Mouse (Mus musculus) midbrain, embryonic 10.5 days (tissue): ENCODE data around the gene Gm17720. TPM values are rescaled to one million over a fixed set of nuclear protein-coding genes. Genes with fewer than 3 reads are reported as not detected.

Source experiments
- DNase-seq: peaks from one replicate; pipeline ENCODE4 v3.0.0-alpha.2; 2017; ENCODE audit warnings: low spot score
- H3K27ac ChIP-seq: fragments of 300-500 bp; sonication (generic); replicated peaks from 2 replicates; pipeline ENCODE4 v1.5.1; 2016; ENCODE audit warnings: mild to moderate bottlenecking
- H3K27me3 ChIP-seq: fragments of 300-500 bp; sonication (generic); 2 replicates; pipeline ENCODE4 v1.6.1; 2016; ENCODE audit warnings: low read depth, mild to moderate bottlenecking; ENCODE audit not compliant: poor library complexity, severe bottlenecking
- H3K36me3 ChIP-seq: fragments of 300-500 bp; sonication (generic); 2 replicates; pipeline ENCODE4 v1.6.1; 2016; ENCODE audit warnings: mild to moderate bottlenecking, moderate library complexity
- H3K4me1 ChIP-seq: fragments of 300-500 bp; sonication (generic); 2 replicates; pipeline ENCODE4 v1.6.1; 2016
- H3K4me3 ChIP-seq: fragments of 300-500 bp; sonication (generic); 2 replicates; pipeline ENCODE4 v1.5.1; 2016; ENCODE audit warnings: mild to moderate bottlenecking, moderate library complexity
- H3K9me3 ChIP-seq: fragments of 300-500 bp; sonication (generic); replicated peaks from 2 replicates; pipeline ENCODE4 v1.6.1; 2016; ENCODE audit warnings: mild to moderate bottlenecking
- WGBS: fragments of 180-500 bp; shearing (Covaris S2); methylation state at CpG from one replicate; pipeline ENCODE4 v1.1.7; 2016; 5-methylcytosine and 5-hydroxymethylcytosine counted together
- polyA plus RNA-seq: library from polyadenylated mRNA; unstranded; fragments of >200 nt; fragmentation: Nextera tagmentation; extraction: Ambion mirVana; gene quantifications from 2 replicates; pipeline ENCODE4 v1.2.1, GENCODE M21; 2016

The Gm17720 gene
- polyA plus RNA-seq, 1 experiment from 2014 or later: not detected

DNA sequence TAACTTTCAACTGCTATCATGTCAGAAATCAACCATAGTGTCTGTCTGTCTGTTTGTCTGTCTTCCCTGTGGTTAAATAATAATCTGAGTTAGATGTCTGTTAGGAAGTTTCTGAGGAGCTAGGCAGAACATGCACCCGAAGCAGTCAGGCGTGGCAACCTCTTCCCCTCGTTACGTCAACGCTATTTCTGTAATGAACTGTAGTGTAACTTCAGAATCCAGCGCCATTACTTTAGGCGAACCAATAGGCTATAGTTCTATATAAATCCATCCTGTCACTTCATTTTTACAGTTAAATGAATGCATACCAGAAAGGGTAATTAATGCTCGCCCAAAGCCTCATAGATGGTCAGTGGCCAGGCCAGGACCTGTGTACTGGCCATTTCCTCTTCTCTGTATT, 28.1 kb downstream of the Gm17720 start:
- Histone ChIP-seq H3K27ac (no peak overlapping the region), H3K27me3 (no peaks in the 10 kb centered on the region), H3K4me3 (no peak overlapping the region), H3K9me3 (no peaks in the 10 kb centered on the region), H3K36me3 (no peaks in the 10 kb centered on the region), H3K4me1 (peaks cover 4% of the 10 kb centered on the region)
- DNase-seq: no peak
- WGBS: 87% methylated on average over 8 of the region's 8 CpGs

DNA sequence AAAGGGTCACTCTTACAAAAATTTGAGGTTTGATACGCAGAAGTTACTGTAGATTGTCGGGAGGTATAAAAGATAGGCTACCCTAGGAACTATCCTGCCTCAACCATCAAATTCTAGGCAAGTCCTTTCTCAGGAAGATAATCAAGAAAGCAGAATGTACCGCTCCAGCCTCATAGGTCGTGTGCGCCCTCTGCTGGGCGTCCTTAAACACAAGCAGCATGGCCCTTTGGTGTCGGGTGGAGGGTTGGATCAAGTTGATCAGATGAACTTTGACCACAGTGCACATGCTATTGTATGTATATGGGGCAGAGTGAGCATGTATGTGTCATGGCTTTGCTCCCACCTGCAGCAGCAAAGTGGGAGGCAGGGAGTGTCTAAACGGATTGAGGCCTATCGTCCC, 31.0 kb downstream of the Gm17720 start:
- H3K27ac ChIP-seq: no peak overlapping the region
- H3K4me1 ChIP-seq: no peaks in the 10 kb centered on the region
- H3K36me3 ChIP-seq: no peaks in the 10 kb centered on the region
- no peak overlapping the region for H3K4me3 ChIP-seq
- no peaks in the 10 kb centered on the region for H3K9me3 ChIP-seq
- no peaks in the 10 kb centered on the region for H3K27me3 ChIP-seq
- DNase-seq: peak; percentile 65
- WGBS: 13% methylated on average over 9 of the region's 9 CpGs

DNA sequence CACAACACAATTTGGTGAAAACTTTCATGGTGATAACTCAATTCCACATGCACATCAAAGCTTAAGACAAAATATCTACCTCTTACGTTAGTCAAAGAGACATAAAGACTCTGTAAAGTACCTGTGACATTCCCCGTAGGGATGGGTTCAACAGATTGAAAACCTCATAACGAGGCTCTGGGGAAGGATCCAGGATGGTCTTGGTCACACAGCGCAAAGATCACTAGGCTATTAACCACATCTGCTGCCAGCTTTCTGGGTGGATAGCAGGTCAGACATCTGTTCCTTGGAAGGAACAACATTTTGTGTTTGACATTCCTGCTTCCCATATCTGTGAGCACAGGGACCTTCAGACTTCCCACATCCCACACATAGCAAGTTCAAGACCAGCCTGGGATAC, 32.8 kb downstream of the Gm17720 start:
- no peak overlapping the region for H3K4me3 ChIP-seq
- WGBS: 94% methylated on average over 4 of the region's 4 CpGs
- no peaks in the 10 kb centered on the region for H3K27me3 ChIP-seq
- no peaks in the 10 kb centered on the region for H3K9me3 ChIP-seq
- no peak overlapping the region for H3K27ac ChIP-seq
- no peak for DNase-seq
- H3K4me1 ChIP-seq: no peaks in the 10 kb centered on the region
- H3K36me3 ChIP-seq: no peaks in the 10 kb centered on the region

DNA sequence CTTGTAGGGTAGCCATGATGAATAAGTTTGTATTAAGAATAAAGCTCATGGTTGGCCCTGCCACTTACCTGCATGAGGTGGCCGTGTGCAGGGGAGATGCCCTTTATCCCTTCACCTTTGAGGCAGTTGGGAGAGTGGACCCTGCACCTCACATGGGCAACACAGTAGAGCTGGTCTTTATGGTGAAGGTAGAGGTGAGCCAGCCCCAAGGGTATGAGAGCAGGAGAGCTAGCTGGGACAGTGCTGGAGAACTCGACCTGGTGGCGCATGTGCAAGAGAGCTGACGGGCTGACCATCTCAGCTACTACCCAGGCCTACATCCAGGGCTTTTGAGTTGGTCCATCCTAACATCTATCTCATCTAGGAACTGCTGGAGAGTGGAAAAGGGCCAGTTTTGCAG, 36.9 kb downstream of the Gm17720 start:
- Histone ChIP-seq H3K4me1 (no peaks in the 10 kb centered on the region), H3K9me3 (no peaks in the 10 kb centered on the region), H3K27ac (no peak overlapping the region), H3K27me3 (no peaks in the 10 kb centered on the region), H3K4me3 (no peak overlapping the region), H3K36me3 (no peaks in the 10 kb centered on the region)
- DNase-seq: no peak
- WGBS: 85% methylated on average over 4 of the region's 4 CpGs

DNA sequence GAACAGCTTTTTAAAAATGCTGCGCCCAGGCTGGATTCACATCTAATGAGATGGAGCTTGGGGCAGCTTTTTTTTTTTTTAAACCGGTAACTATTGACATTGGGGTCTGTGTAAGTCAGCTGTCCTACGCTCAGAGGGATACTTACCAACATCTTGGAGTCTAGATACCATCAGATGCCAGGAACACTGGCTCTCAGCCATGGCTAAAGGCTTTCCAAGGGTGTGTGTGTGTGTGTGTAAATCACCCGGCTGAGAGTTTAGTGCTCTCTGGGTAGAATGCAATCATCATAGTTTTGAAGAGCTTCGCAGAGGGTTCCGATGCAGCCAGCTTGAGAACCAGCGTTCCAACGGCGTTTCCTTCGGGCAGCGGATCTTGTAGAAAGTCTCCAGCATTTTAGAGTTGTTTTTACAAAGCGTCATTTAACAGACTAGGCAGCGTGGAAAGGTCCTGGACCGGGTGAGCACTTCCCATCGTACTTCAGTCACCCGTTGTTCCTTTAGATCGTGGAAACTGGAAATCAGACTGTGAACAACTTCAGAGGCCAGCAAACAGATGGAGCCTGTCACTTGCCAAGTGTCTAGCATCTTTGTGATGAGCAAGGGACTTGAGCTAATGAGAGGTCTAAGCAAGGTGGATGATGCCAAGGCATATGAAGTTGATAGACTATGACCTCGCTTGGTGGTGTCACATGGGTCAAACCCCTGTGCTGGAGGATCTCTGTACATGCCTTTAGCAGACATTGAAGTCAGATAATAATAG, 37.8 kb downstream of the Gm17720 start:
- no peaks in the 10 kb centered on the region for H3K36me3 ChIP-seq
- H3K4me3 ChIP-seq: no peak overlapping the region
- H3K27me3 ChIP-seq: no peaks in the 10 kb centered on the region
- DNase-seq: no peak
- WGBS: 94% methylated on average over 18 of the region's 18 CpGs
- no peaks in the 10 kb centered on the region for H3K9me3 ChIP-seq
- no peaks in the 10 kb centered on the region for H3K4me1 ChIP-seq
- H3K27ac ChIP-seq: no peak overlapping the region

DNA sequence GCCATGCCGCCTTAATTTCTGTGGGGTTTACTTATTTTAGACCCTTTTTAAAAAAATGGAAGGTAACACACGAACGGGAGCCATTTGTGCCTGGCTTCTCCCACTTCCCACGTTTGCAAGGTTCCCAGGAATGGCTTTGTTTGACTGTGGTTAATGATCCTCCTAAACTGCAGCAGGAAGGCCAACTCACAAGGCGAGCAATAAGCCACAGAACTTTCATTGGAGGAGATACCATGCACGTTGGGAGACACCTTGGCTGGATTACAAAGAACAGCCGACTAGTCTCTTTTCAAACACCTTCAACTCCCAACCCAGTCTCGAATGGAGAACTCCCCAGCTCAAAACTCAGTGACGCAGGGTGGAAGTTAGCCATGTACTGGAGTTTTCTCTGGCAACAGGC, 38.4 kb downstream of the Gm17720 start:
- 83% methylated on average over 9 of the region's 9 CpGs for WGBS

DNA sequence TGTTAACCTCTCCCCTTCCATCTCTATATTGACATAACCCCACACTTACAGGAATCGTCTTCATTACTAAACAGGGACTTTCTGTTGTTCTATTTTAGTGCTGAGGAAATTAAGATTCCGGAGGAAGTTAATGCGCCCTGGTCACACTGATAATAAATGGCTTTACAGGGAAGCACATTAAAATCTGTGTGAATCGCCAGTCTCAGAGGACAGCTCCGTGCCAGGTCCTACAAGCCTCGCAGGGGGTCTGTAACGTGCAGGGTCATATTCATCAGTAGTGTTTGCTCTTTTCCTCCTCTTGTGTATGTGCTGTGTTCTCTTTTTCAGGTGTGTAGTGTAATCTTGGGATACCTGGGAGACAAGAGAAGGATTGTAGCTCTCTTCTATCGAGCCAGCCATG, 44.3 kb downstream of the Gm17720 start:
- H3K4me3 ChIP-seq: no peak overlapping the region
- H3K4me1 ChIP-seq: no peaks in the 10 kb centered on the region
- no peaks in the 10 kb centered on the region for H3K36me3 ChIP-seq
- H3K27ac ChIP-seq: no peak overlapping the region
- 88% methylated on average over 8 of the region's 8 CpGs for WGBS
- H3K9me3 ChIP-seq: no peaks in the 10 kb centered on the region
- no peak for DNase-seq
- no peaks in the 10 kb centered on the region for H3K27me3 ChIP-seq

More for the DNA sequence above, 38.4 kb downstream of the Gm17720 start:
- Histone ChIP-seq H3K27me3 (no peaks in the 10 kb centered on the region), H3K36me3 (no peaks in the 10 kb centered on the region), H3K27ac (no peak overlapping the region), H3K9me3 (no peaks in the 10 kb centered on the region), H3K4me3 (no peak overlapping the region), H3K4me1 (no peaks in the 10 kb centered on the region)
- DNase-seq: no peak

DNA sequence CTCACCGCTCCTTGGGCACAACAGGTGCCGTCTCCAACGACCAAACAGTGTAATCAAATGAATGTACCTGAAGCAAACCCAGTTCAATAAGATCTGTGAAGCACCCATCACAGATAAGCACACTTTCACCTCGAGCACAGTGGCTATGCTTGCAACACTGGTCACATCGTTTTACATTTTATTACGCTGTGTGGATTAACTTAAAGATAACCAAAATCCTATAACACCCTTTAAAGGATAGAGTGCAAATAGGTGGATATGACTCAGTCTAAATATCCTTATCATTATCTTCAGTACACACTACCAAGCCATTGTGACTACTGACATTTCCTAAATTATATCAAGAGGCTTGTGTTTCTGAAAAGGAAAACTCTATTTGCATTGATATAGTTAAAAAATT, 51.3 kb downstream of the Gm17720 start:
- Histone ChIP-seq H3K36me3 (no peaks in the 10 kb centered on the region), H3K27me3 (no peaks in the 10 kb centered on the region), H3K4me3 (no peak overlapping the region), H3K4me1 (no peaks in the 10 kb centered on the region), H3K9me3 (no peaks in the 10 kb centered on the region), H3K27ac (no peak overlapping the region)
- 82% methylated on average over 6 of the region's 6 CpGs for WGBS
- no peak for DNase-seq

DNA sequence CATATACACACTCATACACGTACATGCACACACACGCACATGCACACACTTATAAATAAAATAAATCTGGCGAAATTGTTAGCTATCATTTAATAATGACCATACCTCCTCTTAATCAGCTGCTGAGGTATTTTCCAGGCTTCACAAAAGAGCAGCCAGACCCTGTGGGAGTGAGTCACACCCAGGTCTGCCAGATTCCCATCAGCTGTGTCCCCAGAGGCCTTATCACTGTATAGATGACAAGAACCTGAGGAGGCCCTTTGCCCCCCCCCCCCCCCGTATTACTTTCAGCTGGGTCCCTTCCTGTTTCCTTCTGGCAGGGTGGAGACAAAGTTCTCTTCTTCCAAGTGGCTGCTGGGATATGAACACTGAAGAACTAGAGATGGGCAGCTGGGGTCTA, 62.0 kb downstream of the Gm17720 start:
- no peak for DNase-seq
- no peaks in the 10 kb centered on the region for H3K9me3 ChIP-seq
- peaks cover 5% of the 10 kb centered on the region; the same call in 1 of the 2 replicates for H3K4me1 ChIP-seq
- H3K27ac ChIP-seq: no peak overlapping the region
- WGBS: 88% methylated on average over 4 of the region's 4 CpGs
- no peaks in the 10 kb centered on the region for H3K27me3 ChIP-seq
- H3K36me3 ChIP-seq: no peaks in the 10 kb centered on the region
- H3K4me3 ChIP-seq: no peak overlapping the region

DNA sequence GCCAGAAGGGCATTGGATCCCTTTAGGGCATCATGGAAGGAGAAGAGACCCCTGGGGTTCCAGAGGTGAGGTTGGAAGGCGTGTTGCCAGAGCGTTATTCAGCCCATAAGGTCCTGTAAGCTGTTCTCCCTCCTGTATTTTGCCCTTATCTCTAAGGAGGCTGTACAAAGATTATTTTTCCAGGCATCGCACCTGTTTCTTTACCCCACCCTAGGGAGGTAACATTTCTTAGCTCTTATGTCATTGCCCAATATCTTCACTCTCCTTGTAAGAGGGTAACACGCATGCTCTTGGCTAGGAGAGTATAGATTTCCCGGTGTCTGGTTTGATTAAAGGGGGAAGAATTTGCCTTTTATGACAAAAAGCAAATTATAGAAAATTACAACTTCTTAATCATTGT, 62.9 kb downstream of the Gm17720 start, which contains the start of gene Chst4:
Gene Chst4, minus strand, starts transcription at position 82 of the 400 bp plus-strand sequence.
- WGBS: 89% methylated on average over 5 of the region's 5 CpGs
- Histone ChIP-seq H3K9me3 (no peaks in the 10 kb centered on the region), H3K4me1 (peaks cover 8% of the 10 kb centered on the region), H3K4me3 (no peak within 1 kb of the TSS), H3K27ac (no peak within 1 kb of the TSS), H3K27me3 (no peaks in the 10 kb centered on the region), H3K36me3 (no peaks in the 10 kb centered on the region)
- DNase-seq: no peak

DNA sequence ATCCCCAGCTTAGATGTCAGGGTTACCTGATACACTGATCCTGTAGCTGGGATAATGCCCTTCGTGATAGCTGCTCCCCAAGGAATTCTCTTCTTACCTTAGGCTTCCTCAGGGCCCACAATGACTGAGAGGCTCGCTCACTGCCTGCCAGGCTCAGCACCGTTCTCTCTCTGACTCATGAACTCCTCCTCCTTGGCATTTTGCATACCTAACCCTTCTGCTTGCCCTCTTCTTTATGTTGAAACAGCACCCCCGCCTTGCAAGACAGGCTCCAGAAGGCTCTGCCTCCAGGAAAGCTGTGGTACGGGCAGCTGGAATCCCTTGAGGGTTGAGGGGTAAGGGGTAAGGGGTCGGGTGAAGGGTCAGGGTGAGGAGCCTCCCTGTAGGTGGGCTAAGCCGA, 63.3 kb downstream of the Gm17720 start:
- Histone ChIP-seq H3K4me1 (peaks cover 12% of the 10 kb centered on the region), H3K36me3 (no peaks in the 10 kb centered on the region), H3K4me3 (no peak overlapping the region), H3K27ac (no peak overlapping the region), H3K9me3 (no peaks in the 10 kb centered on the region), H3K27me3 (no peaks in the 10 kb centered on the region)
- 51% methylated on average over 7 of the region's 7 CpGs for WGBS
- no peak for DNase-seq

DNA sequence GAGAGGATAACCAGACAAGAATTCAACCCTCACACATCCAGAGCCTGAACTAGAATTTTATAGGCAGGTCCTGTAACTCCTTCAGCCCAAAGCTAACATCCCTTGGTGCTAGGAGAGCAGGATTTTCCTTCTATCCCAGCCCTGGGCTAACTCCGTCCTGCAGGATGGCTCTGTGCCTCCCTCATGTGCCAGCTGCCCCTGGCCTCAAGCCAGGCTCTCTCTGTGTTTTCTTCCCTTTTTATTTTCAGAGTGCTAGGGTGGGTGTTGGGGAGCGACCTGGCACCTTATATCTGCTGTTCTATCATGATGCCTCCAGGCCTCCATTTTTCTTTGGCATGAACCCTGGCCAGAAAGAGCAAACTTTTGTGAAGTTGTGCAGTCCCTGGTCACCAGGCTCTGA, 66.4 kb downstream of the Gm17720 start:
- H3K4me3 ChIP-seq: no peak overlapping the region
- no peaks in the 10 kb centered on the region for H3K27me3 ChIP-seq
- DNase-seq: no peak
- WGBS: 89% methylated on average over 2 of the region's 2 CpGs
- H3K9me3 ChIP-seq: no peaks in the 10 kb centered on the region
- no peaks in the 10 kb centered on the region for H3K36me3 ChIP-seq
- H3K4me1 ChIP-seq: peaks cover 18% of the 10 kb centered on the region
- H3K27ac ChIP-seq: no peak overlapping the region

DNA sequence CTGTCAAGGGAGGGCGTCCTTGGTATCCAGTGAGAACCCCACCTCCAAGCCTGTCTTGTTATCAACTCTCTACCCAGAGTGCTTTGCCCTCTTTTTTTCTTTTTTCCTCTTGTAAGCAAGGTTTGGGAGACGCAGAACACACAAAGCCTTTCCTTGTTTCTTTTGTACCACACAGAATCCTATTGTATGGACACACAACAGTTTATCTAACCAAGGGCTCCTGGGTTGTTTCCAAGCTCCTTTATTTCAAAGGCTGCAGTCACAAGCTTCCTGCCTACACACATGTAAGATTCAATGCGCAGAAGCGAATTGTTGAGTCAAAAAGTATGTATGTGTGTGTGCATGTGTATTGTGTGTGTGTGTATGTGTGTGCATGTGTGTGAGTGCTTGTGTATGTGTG, 68.2 kb downstream of the Gm17720 start:
- 0 out of 2 replicates have a peak, but pooled peaks cover 6% of the 10 kb centered on the region for H3K9me3 ChIP-seq
- no peak overlapping the region for H3K27ac ChIP-seq
- WGBS: 67% methylated on average over 4 of the region's 4 CpGs

More for the DNA sequence above, 68.2 kb downstream of the Gm17720 start:
- Histone ChIP-seq H3K4me3 (no peak overlapping the region), H3K27me3 (no peaks in the 10 kb centered on the region), H3K36me3 (no peaks in the 10 kb centered on the region), H3K4me1 (peaks cover 16% of the 10 kb centered on the region)
- no peak for DNase-seq
